In genomic region chr5:150713431-150713830, GRCm38 (mm10) we compare ENCODE assay signal across 22 mouse cellular contexts. TPM values are rescaled to one million over a fixed set of nuclear protein-coding genes. Genes with fewer than 3 reads are reported as not detected.
DNase-seq lines count a peak whose midpoint lies in the region; ATAC-seq and TF ChIP-seq lines count a peak whose summit lies in the region.
"Had no signal": no experiment of that assay in that cellular context is flagged by ENCODE, and none has a peak within 500 bp of the region (broad histone marks: within the 10 kb centered on the region; RNA-seq: fewer than 3 reads in every experiment).

No protein-coding gene starts in this region.

- no peak for TF ChIP-seq CTCF in liver, adult 2 months (IDR thresholded peaks at IDR 0.05; ENCODE audit: low read depth, low read length)
- no peak for TF ChIP-seq CTCF in liver, postnatal 0 days (IDR thresholded peaks at IDR 0.05; ENCODE audit: low read depth)
- TF ChIP-seq CTCF in lung, postnatal 0 days (IDR thresholded peaks at IDR 0.05) = no peak
- no peak for TF ChIP-seq CTCF in gastrocnemius, adult 2 months (IDR thresholded peaks at IDR 0.05)

- peak; percentile 11 for DNase-seq in liver, adult 2 months (ENCODE audit: extremely low read depth, low read depth, low spot score)
- DNase-seq in liver, postnatal 0 days = no peak
- peak; percentile 31 for DNase-seq in Muller cell, postnatal 12 days (ENCODE audit: inconsistent ontology term)
- peak; percentile 80 for DNase-seq in lung, postnatal 0 days (ENCODE audit: low spot score)
- no peak for DNase-seq in adrenal gland, adult 8-10 months
- no peak for DNase-seq in gastrocnemius, adult 2 months
- DNase-seq: adrenal gland, postnatal 25 days; cerebellum, adult 11 months; cerebellum, adult 9-11 months; heart, postnatal 10 days; kidney, adult 11 months; layer of hippocampus, adult 9-11 months had no signal

- H3K27me3 ChIP-seq in liver, adult 2 months (ENCODE audit: control insufficient read depth, insufficient read depth, low read length) = no peaks in the 10 kb centered on the region
- no peaks in the 10 kb centered on the region for H3K27me3 ChIP-seq in liver, postnatal 0 days (ENCODE audit: insufficient read depth, low read length)
- H3K27me3 ChIP-seq in lung, postnatal 0 days (replicated peaks; ENCODE audit: insufficient read depth, low read length) = no peaks in the 10 kb centered on the region
- no peaks in the 10 kb centered on the region for H3K27me3 ChIP-seq in stomach, embryonic 16.5 days (ENCODE audit: control insufficient read depth, insufficient read depth, low read length)
- H3K27me3 ChIP-seq: forebrain, embryonic 13.5 days; kidney, embryonic 15.5 days; limb, embryonic 13.5 days; liver, embryonic 15.5 days; megakaryocyte, embryonic 14.5 days; midbrain, embryonic 13.5 days had no signal

- no peaks in the 10 kb centered on the region for H3K36me3 ChIP-seq in liver, adult 2 months (ENCODE audit: control insufficient read depth, insufficient read depth, low read length)
- H3K36me3 ChIP-seq in liver, postnatal 0 days (replicated peaks; ENCODE audit: insufficient read depth, low read length) = no peaks in the 10 kb centered on the region
- no peaks in the 10 kb centered on the region for H3K36me3 ChIP-seq in lung, postnatal 0 days (ENCODE audit: insufficient read depth, low read length)
- H3K36me3 ChIP-seq in stomach, embryonic 16.5 days (ENCODE audit: control insufficient read depth, insufficient read depth, low read length) = no peaks in the 10 kb centered on the region
- H3K36me3 ChIP-seq: hindbrain, embryonic 10.5 days; kidney, embryonic 15.5 days; limb, embryonic 13.5 days; liver, embryonic 15.5 days; midbrain, embryonic 13.5 days had no signal

- H3K4me1 ChIP-seq in liver, adult 2 months (ENCODE audit: control insufficient read depth, insufficient read depth, low read length) = no peaks in the 10 kb centered on the region
- H3K4me1 ChIP-seq in liver, postnatal 0 days (ENCODE audit: insufficient read depth) = no peaks in the 10 kb centered on the region
- H3K4me1 ChIP-seq in lung, postnatal 0 days (ENCODE audit: insufficient read depth, low read depth, low read length) = peaks cover 8% of the 10 kb centered on the region; the same call in 1 of the 2 replicates
- H3K4me1 ChIP-seq in stomach, embryonic 16.5 days (ENCODE audit: control insufficient read depth, insufficient read depth, low read length) = peaks cover 15% of the 10 kb centered on the region
- H3K4me1 ChIP-seq: forebrain, embryonic 13.5 days; hindbrain, embryonic 10.5 days had no signal

- no peaks in the 10 kb centered on the region for H3K9me3 ChIP-seq in liver, postnatal 0 days (ENCODE audit: low read length)
- no peaks in the 10 kb centered on the region for H3K9me3 ChIP-seq in lung, postnatal 0 days (ENCODE audit: low read length)
- H3K9me3 ChIP-seq in stomach, embryonic 16.5 days (replicated peaks; ENCODE audit: control insufficient read depth, low read length) = no peaks in the 10 kb centered on the region
- H3K9me3 ChIP-seq: forebrain, embryonic 13.5 days; hindbrain, embryonic 10.5 days; kidney, embryonic 15.5 days; limb, embryonic 13.5 days; liver, embryonic 15.5 days; megakaryocyte, embryonic 14.5 days; midbrain, embryonic 13.5 days had no signal

- no peak for TF ChIP-seq POLR2A in liver, adult 2 months (IDR thresholded peaks at IDR 0.05; ENCODE audit: extremely low read depth, insufficient read depth, low read length)

- no peak overlapping the region for H3K9ac ChIP-seq in liver, adult 2 months (ENCODE audit: low read depth, low read length)
- no peak overlapping the region for H3K9ac ChIP-seq in liver, postnatal 0 days (replicated peaks)
- no peak overlapping the region for H3K9ac ChIP-seq in lung, postnatal 0 days (replicated peaks; ENCODE audit: low read depth)
- no peak overlapping the region for H3K9ac ChIP-seq in stomach, embryonic 16.5 days (ENCODE audit: low read length)
- H3K9ac ChIP-seq: forebrain, embryonic 13.5 days; kidney, embryonic 15.5 days; limb, embryonic 13.5 days; liver, embryonic 15.5 days; midbrain, embryonic 13.5 days had no signal

- no peak for TF ChIP-seq EP300 in liver, postnatal 0 days (IDR thresholded peaks at IDR 0.05; ENCODE audit: low read depth)
- no peak for TF ChIP-seq EP300 in lung, postnatal 0 days (IDR thresholded peaks at IDR 0.05)

- no peak for ATAC-seq in liver, postnatal 0 days
- ATAC-seq in lung, postnatal 0 days = peak; percentile 68
- peak; percentile 47; the same call in 1 of the 2 replicates for ATAC-seq in stomach, embryonic 16.5 days (ENCODE audit: insufficient read depth, low FRiP score)
- ATAC-seq: forebrain, embryonic 13.5 days; hindbrain, postnatal 0 days; midbrain, embryonic 13.5 days had no signal

- H3K4me2 ChIP-seq in liver, postnatal 0 days (ENCODE audit: low read depth, low read length) = no peak overlapping the region
- H3K4me2 ChIP-seq in lung, postnatal 0 days (replicated peaks; ENCODE audit: low read depth, low read length) = no peak overlapping the region
- H3K4me2 ChIP-seq in stomach, embryonic 16.5 days (ENCODE audit: low read depth, low read length) = no peak overlapping the region
- H3K4me2 ChIP-seq: forebrain, embryonic 13.5 days; heart, embryonic 11.5 days; kidney, embryonic 15.5 days; limb, embryonic 13.5 days; liver, embryonic 15.5 days; midbrain, embryonic 13.5 days had no signal

- intact Hi-C loops in gastrocnemius, adult 2 months (cut with DNase I) = no loop called here

- H3K79me2 ChIP-seq in liver, adult 2 months (ENCODE audit: control insufficient read depth, insufficient read depth, low read length) = peaks cover 17% of the 10 kb centered on the region

- H3K27ac ChIP-seq in liver, adult 2 months (replicated peaks; ENCODE audit: insufficient read depth, low read depth, low read length) = no peak overlapping the region
- no peak overlapping the region for H3K27ac ChIP-seq in liver, postnatal 0 days (ENCODE audit: low read depth)
- H3K27ac ChIP-seq in lung, postnatal 0 days (ENCODE audit: low read length) = no peak overlapping the region
- peak overlapping the region; percentile 4; the same call in 1 of the 2 replicates for H3K27ac ChIP-seq in stomach, embryonic 16.5 days (ENCODE audit: low read length)
- H3K27ac ChIP-seq in gastrocnemius, adult 2 months = no peak overlapping the region
- H3K27ac ChIP-seq: forebrain, embryonic 13.5 days; hindbrain, embryonic 10.5 days; hindbrain, postnatal 0 days; kidney, embryonic 15.5 days; limb, embryonic 13.5 days; liver, embryonic 15.5 days; midbrain, embryonic 13.5 days had no signal

- no peak overlapping the region for H3K4me3 ChIP-seq in liver, adult 2 months (ENCODE audit: insufficient read depth, low read depth, low read length)
- no peak overlapping the region for H3K4me3 ChIP-seq in liver, postnatal 0 days (ENCODE audit: low read depth, low read length)
- H3K4me3 ChIP-seq in lung, postnatal 0 days (ENCODE audit: low read depth, low read length) = no peak overlapping the region
- no peak overlapping the region for H3K4me3 ChIP-seq in stomach, embryonic 16.5 days (replicated peaks; ENCODE audit: low read length)
- no peak overlapping the region for H3K4me3 ChIP-seq in gastrocnemius, adult 2 months
- H3K4me3 ChIP-seq: forebrain, embryonic 13.5 days; hindbrain, embryonic 10.5 days; kidney, embryonic 15.5 days; limb, embryonic 13.5 days; liver, embryonic 15.5 days; megakaryocyte, embryonic 14.5 days; midbrain, embryonic 13.5 days had no signal

RNA-seq across cellular contexts. Expression of gene Pds5b, which starts 39.9 kb away (rescaled TPM):
- total RNA-seq in liver, adult 2 months (2014; rRNA removed) = 12.4 and 16.2 TPM in 2 replicates
- polyA plus RNA-seq in liver, adult 2 months (2012; rRNA removed) = 1.2 and 1.6 TPM in 2 replicates
- polyA plus RNA-seq in liver, postnatal 0 days (2015; fragmentation: Nextera tagmentation; extraction: Ambion mirVana) = 4.4 and 5.2 TPM in 2 replicates
- 10.2 and 13.6 TPM in 2 replicates for polyA plus RNA-seq in lung, postnatal 0 days (2015; fragmentation: Nextera tagmentation; extraction: Ambion mirVana)
- 28.8 and 28.9 TPM in 2 replicates for polyA plus RNA-seq in stomach, embryonic 16.5 days (2015; fragmentation: Nextera tagmentation; extraction: Ambion mirVana)
- total RNA-seq in adrenal gland, adult 8-10 months (2022) = 10 to 100 TPM; 19.7 to 33.6 (median 26.4) TPM
- total RNA-seq in gastrocnemius, adult 2 months (2021) = 10 to 100 TPM; 20.8 to 23.0 TPM

RNA-seq across cellular contexts. Expression of gene N4bp2l2, which starts 47.4 kb away (rescaled TPM):
- 32.0 and 60.5 TPM in 2 replicates for total RNA-seq in liver, adult 2 months (2014; rRNA removed)
- polyA plus RNA-seq in liver, adult 2 months (2012; rRNA removed) = 5.1 and 6.9 TPM in 2 replicates
- polyA plus RNA-seq in liver, postnatal 0 days (2015; fragmentation: Nextera tagmentation; extraction: Ambion mirVana) = 21.4 and 24.7 TPM in 2 replicates
- 36.7 and 37.1 TPM in 2 replicates for polyA plus RNA-seq in lung, postnatal 0 days (2015; fragmentation: Nextera tagmentation; extraction: Ambion mirVana)
- 34.1 and 37.6 TPM in 2 replicates for polyA plus RNA-seq in stomach, embryonic 16.5 days (2015; fragmentation: Nextera tagmentation; extraction: Ambion mirVana)
- 10 to 100 TPM; 84.4 to 99.2 (median 88.5) TPM for total RNA-seq in adrenal gland, adult 8-10 months (2022)
- total RNA-seq in gastrocnemius, adult 2 months (2021) = 10 to 100 TPM; 30.9 to 32.3 TPM

Comparison
In these comparisons a context has a peak if more than half of its experiments do, and no peak if none do; other contexts are left out.
1. DNase-seq: peak in liver, adult 2 months (single experiment), Muller cell, postnatal 12 days (single experiment) and lung, postnatal 0 days (single experiment); none in liver, postnatal 0 days (single experiment), adrenal gland, adult 8-10 months (single experiment) and gastrocnemius, adult 2 months (single experiment).